Comparison of ENCODE assay signal across 12 mouse cellular contexts in genomic region chr6:55090639-55091038, GRCm38 (mm10). TPM values are rescaled to one million over a fixed set of nuclear protein-coding genes. Genes with fewer than 3 reads are reported as not detected.
A peak's percentile ranks its signal among the peaks of the same experiment; 100 is the strongest.
DNase-seq lines count a peak whose midpoint lies in the region; ATAC-seq and TF ChIP-seq lines count a peak whose summit lies in the region.
"Had no signal": no experiment of that assay in that cellular context is flagged by ENCODE, and none has a peak within 500 bp of the region (broad histone marks: within the 10 kb centered on the region; RNA-seq: fewer than 3 reads in every experiment).

No protein-coding gene starts in this region.

- H3K9me3 ChIP-seq in MEL (replicated peaks; ENCODE audit: insufficient read depth, low read length) = no peaks in the 10 kb centered on the region
- no peaks in the 10 kb centered on the region for H3K9me3 ChIP-seq in hindbrain, embryonic 14.5 days (ENCODE audit: control insufficient read depth, low read length)
- H3K9me3 ChIP-seq in midbrain, embryonic 16.5 days (replicated peaks; ENCODE audit: control insufficient read depth, low read length, poor library complexity, severe bottlenecking) = no peaks in the 10 kb centered on the region
- H3K9me3 ChIP-seq: G1E; hindbrain, embryonic 10.5 days had no signal

- WGBS in lung, adult 2 months = 29% methylated on average over 4 of the region's 4 CpGs
- WGBS in hindbrain, embryonic 14.5 days = 41% methylated on average over 4 of the region's 4 CpGs
- 47% methylated on average over 4 of the region's 4 CpGs for WGBS in midbrain, embryonic 16.5 days

- H3K4me2 ChIP-seq in hindbrain, embryonic 14.5 days (replicated peaks) = no peak overlapping the region
- H3K4me2 ChIP-seq in midbrain, embryonic 16.5 days (ENCODE audit: low read length) = no peak overlapping the region

- no peak for TF ChIP-seq RAD21 in MEL (IDR thresholded peaks at IDR 0.05; ENCODE audit: low read depth, low read length)

- H3K27me3 ChIP-seq in MEL (ENCODE audit: control insufficient read depth in 1 of 2, insufficient read depth in 2 of 2, low read length in 2 of 2) = no peaks in the 10 kb centered on the region
- H3K27me3 ChIP-seq in hindbrain, embryonic 14.5 days (ENCODE audit: control insufficient read depth, insufficient read depth, low read length) = no peaks in the 10 kb centered on the region
- H3K27me3 ChIP-seq in midbrain, embryonic 16.5 days (ENCODE audit: control insufficient read depth, insufficient read depth, low read depth, low read length) = no peaks in the 10 kb centered on the region

- intact Hi-C loops in gastrocnemius, adult 2 months (cut with DNase I) = loop anchor here (2.0 kb wide), 1 partner anchor 76 kb away; no protein-coding TSS in a partner anchor
- intact Hi-C loops in gastrocnemius, postnatal 14 days (cut with DNase I; ENCODE audit: low total_unique reads) = no loop called here

- ATAC-seq in hindbrain, embryonic 14.5 days (ENCODE audit: low FRiP score) = no peak
- ATAC-seq in midbrain, embryonic 16.5 days = no peak

- H3K27ac ChIP-seq in gastrocnemius, adult 2 months = no peak overlapping the region
- H3K27ac ChIP-seq in MEL (ENCODE audit: control insufficient read depth, low read depth, low read length) = no peak overlapping the region
- H3K27ac ChIP-seq in hindbrain, embryonic 14.5 days = no peak overlapping the region
- H3K27ac ChIP-seq in midbrain, embryonic 16.5 days (ENCODE audit: low read length) = no peak overlapping the region
- H3K27ac ChIP-seq: hindbrain, embryonic 10.5 days; macrophage had no signal

- H3K79me2 ChIP-seq in MEL (ENCODE audit: control insufficient read depth, insufficient read depth, low read length, poor library complexity) = no peaks in the 10 kb centered on the region

- TF ChIP-seq EP300 in MEL (IDR thresholded peaks at IDR 0.05; ENCODE audit: low read depth in 1 of 2, low read length in 2 of 2) = no peak

- no peaks in the 10 kb centered on the region for H3K36me3 ChIP-seq in MEL (ENCODE audit: control insufficient read depth in 1 of 2, insufficient read depth in 2 of 2, low read length in 2 of 2)
- H3K36me3 ChIP-seq in hindbrain, embryonic 14.5 days (replicated peaks; ENCODE audit: control insufficient read depth, insufficient read depth) = no peaks in the 10 kb centered on the region
- H3K36me3 ChIP-seq in midbrain, embryonic 16.5 days (ENCODE audit: control insufficient read depth, insufficient read depth, low read length) = no peaks in the 10 kb centered on the region
- H3K36me3 ChIP-seq: G1E; hindbrain, embryonic 10.5 days had no signal

- TF ChIP-seq POLR2A in lung, adult 2 months (IDR thresholded peaks at IDR 0.05; ENCODE audit: borderline replicate concordance, extremely low read depth, low read depth, low read length) = no peak
- no peak for TF ChIP-seq POLR2A in MEL (IDR thresholded peaks at IDR 0.05; ENCODE audit: control insufficient read depth in 1 of 2, insufficient read depth in 1 of 2, low read depth in 1 of 2, low read length in 2 of 2, poor library complexity in 1 of 2)

- TF ChIP-seq CTCF in gastrocnemius, adult 2 months (IDR thresholded peaks at IDR 0.05) = peak; percentile 63
- no peak for TF ChIP-seq CTCF in lung, adult 2 months (IDR thresholded peaks at IDR 0.05; ENCODE audit: insufficient read depth, low read length)
- TF ChIP-seq CTCF in MEL (IDR thresholded peaks at IDR 0.05 in 2 of 3, conservative IDR thresholded peaks at IDR 0.05 in 1 of 3; ENCODE audit: control insufficient read depth in 1 of 3, insufficient read depth in 1 of 3, low read depth in 2 of 3, low read length in 3 of 3, poor library complexity in 1 of 3, severe bottlenecking in 1 of 3) = peak; percentile 21 to 27 (median 24); a peak in 5 of 6 replicates

- DNase-seq in gastrocnemius, adult 2 months = peak; percentile 52
- no peak for DNase-seq in gastrocnemius, postnatal 14 days
- peak; percentile 9 for DNase-seq in lung, postnatal 10 days
- no peak for DNase-seq in lung, adult 2 months
- DNase-seq in MEL (ENCODE audit: low read depth, low spot score) = no peak
- peak; percentile 12 for DNase-seq in lung, postnatal 36 days
- DNase-seq in hindbrain, embryonic 14.5 days (ENCODE audit: low spot score) = no peak
- DNase-seq: embryo, embryonic 11 days had no signal

- no peaks in the 10 kb centered on the region for H3K4me1 ChIP-seq in lung, adult 2 months (ENCODE audit: control insufficient read depth, insufficient read depth, low read length)
- no peaks in the 10 kb centered on the region for H3K4me1 ChIP-seq in MEL (ENCODE audit: control insufficient read depth in 1 of 2, insufficient read depth in 2 of 2, low read length in 2 of 2)
- no peaks in the 10 kb centered on the region for H3K4me1 ChIP-seq in hindbrain, embryonic 14.5 days (replicated peaks; ENCODE audit: control insufficient read depth, insufficient read depth, low read length)
- no peaks in the 10 kb centered on the region for H3K4me1 ChIP-seq in midbrain, embryonic 16.5 days (ENCODE audit: control insufficient read depth, insufficient read depth, low read length)

- H3K4me3 ChIP-seq in gastrocnemius, adult 2 months = no peak overlapping the region
- H3K4me3 ChIP-seq in lung, adult 2 months (replicated peaks; ENCODE audit: extremely low read depth, low read depth, low read length) = no peak overlapping the region
- H3K4me3 ChIP-seq in MEL (ENCODE audit: control insufficient read depth in 1 of 2, insufficient read depth in 1 of 2, low read depth in 2 of 2, low read length in 2 of 2) = no peak overlapping the region
- no peak overlapping the region for H3K4me3 ChIP-seq in hindbrain, embryonic 14.5 days (replicated peaks; ENCODE audit: low read length)
- no peak overlapping the region for H3K4me3 ChIP-seq in midbrain, embryonic 16.5 days (ENCODE audit: low read depth, low read length)
- H3K4me3 ChIP-seq: hindbrain, embryonic 10.5 days had no signal

- no peak overlapping the region for H3K9ac ChIP-seq in MEL (ENCODE audit: control insufficient read depth, low read depth, low read length, poor library complexity, severe bottlenecking)
- no peak overlapping the region for H3K9ac ChIP-seq in hindbrain, embryonic 14.5 days
- no peak overlapping the region for H3K9ac ChIP-seq in midbrain, embryonic 16.5 days (ENCODE audit: low read depth, low read length)

TF ChIP-seq in MEL, 35 proteins besides CTCF, POLR2A, EP300 and RAD21:
- TF ChIP-seq GATA1 (IDR thresholded peaks at IDR 0.05; ENCODE audit: low read depth, low read length) = no peak
- no peak for TF ChIP-seq UBTF (IDR thresholded peaks at IDR 0.05; ENCODE audit: borderline replicate concordance, insufficient read depth, low read depth, low read length)
- TF ChIP-seq KAT2A (conservative IDR thresholded peaks at IDR 0.05; ENCODE audit: low read depth, low read length) = no peak
- TF ChIP-seq USF2 (IDR thresholded peaks at IDR 0.05; ENCODE audit: borderline replicate concordance in 1 of 2, insufficient read depth in 1 of 2, low read depth in 1 of 2, low read length in 2 of 2) = no peak
- TF ChIP-seq TAL1 (IDR thresholded peaks at IDR 0.05; ENCODE audit: low read length) = no peak
- no peak for TF ChIP-seq MAX (IDR thresholded peaks at IDR 0.05; ENCODE audit: low read length)
- no peak for TF ChIP-seq POLR2AphosphoS5 (IDR thresholded peaks at IDR 0.05; ENCODE audit: borderline replicate concordance, low read depth, low read length)
- no peak for TF ChIP-seq MYB (IDR thresholded peaks at IDR 0.05; ENCODE audit: low read depth, low read length)
- TF ChIP-seq NRF1 (IDR thresholded peaks at IDR 0.05; ENCODE audit: insufficient read depth, low read depth, low read length, poor library complexity, severe bottlenecking) = no peak
- TF ChIP-seq NELFE (IDR thresholded peaks at IDR 0.05; ENCODE audit: low read depth, low read length) = no peak
- TF ChIP-seq USF1 (IDR thresholded peaks at IDR 0.05; ENCODE audit: low read depth, low read length) = no peak
- no peak for TF ChIP-seq E2F4 (IDR thresholded peaks at IDR 0.05; ENCODE audit: borderline replicate concordance, low read depth, low read length)
- TF ChIP-seq JUND (IDR thresholded peaks at IDR 0.05; ENCODE audit: low read depth, low read length) = no peak
- no peak for TF ChIP-seq TBP (IDR thresholded peaks at IDR 0.05; ENCODE audit: low read depth, low read length)
- no peak for TF ChIP-seq MEF2A (IDR thresholded peaks at IDR 0.05; ENCODE audit: extremely low read depth, insufficient replicate concordance, low read depth, low read length, poor library complexity, severe bottlenecking)
- TF ChIP-seq CHD1 (IDR thresholded peaks at IDR 0.05; ENCODE audit: low read depth, low read length) = no peak
- TF ChIP-seq ZMIZ1 (IDR thresholded peaks at IDR 0.05; ENCODE audit: low read depth, low read length) = no peak

RNA-seq across cellular contexts. Expression of gene Crhr2, which starts 42.2 kb away (rescaled TPM):
- total RNA-seq in gastrocnemius, adult 2 months (2021) = 10 to 100 TPM; 27.2 to 31.9 TPM
- 1 to 10 TPM; 5.9 to 9.3 TPM for total RNA-seq in gastrocnemius, postnatal 14 days (2021)
- polyA plus RNA-seq in lung, adult 2 months (2012; rRNA removed) = 1.3 and 4.9 TPM in 2 replicates
- not detected in 2 replicates for total RNA-seq in MEL (2012; rRNA removed)
- polyA plus RNA-seq in MEL (2012; ENCODE audit: insufficient read depth in 1 of 2, insufficient read length in 2 of 2, low read depth in 1 of 2, low replicate concordance in 2 of 2, missing spikeins in 1 of 2) = not detected
- 0.95 and 1.3 TPM in 2 replicates for polyA plus RNA-seq in hindbrain, embryonic 14.5 days (2014; fragmentation: Nextera tagmentation; extraction: Ambion mirVana)
- polyA plus RNA-seq in midbrain, embryonic 16.5 days (2015; fragmentation: Nextera tagmentation; extraction: Ambion mirVana) = 1.6 and 1.9 TPM in 2 replicates
- polyA plus RNA-seq: G1E, macrophage had no signal

RNA-seq across cellular contexts. Expression of gene Gars, which starts 52.8 kb away (rescaled TPM):
- total RNA-seq in gastrocnemius, adult 2 months (2021) = 10 to 100 TPM; 60.2 to 61.6 TPM
- total RNA-seq in gastrocnemius, postnatal 14 days (2021) = 10 to 100 TPM; 58.9 to 64.3 TPM
- polyA plus RNA-seq in lung, adult 2 months (2012; rRNA removed) = 26.7 and 32.4 TPM in 2 replicates
- total RNA-seq in MEL (2012; rRNA removed) = 171 and 237 TPM in 2 replicates
- polyA plus RNA-seq in MEL (2012; ENCODE audit: insufficient read depth in 1 of 2, insufficient read length in 2 of 2, low read depth in 1 of 2, low replicate concordance in 2 of 2, missing spikeins in 1 of 2) = 100 to 1,000 TPM; 225 to 325 TPM
- polyA plus RNA-seq in hindbrain, embryonic 14.5 days (2014; fragmentation: Nextera tagmentation; extraction: Ambion mirVana) = 205 and 221 TPM in 2 replicates
- 225 and 230 TPM in 2 replicates for polyA plus RNA-seq in midbrain, embryonic 16.5 days (2015; fragmentation: Nextera tagmentation; extraction: Ambion mirVana)

Comparison
In these comparisons a context has a peak if more than half of its experiments do, and no peak if none do; other contexts are left out.
1. DNase-seq: peak in gastrocnemius, adult 2 months (single experiment), lung, postnatal 10 days (single experiment) and lung, postnatal 36 days (single experiment); none in gastrocnemius, postnatal 14 days (single experiment), lung, adult 2 months (single experiment), MEL (single experiment) and hindbrain, embryonic 14.5 days (single experiment).